Mouse (Mus musculus) testis, adult 2 months (tissue): ENCODE results near the gene Ankrd6.

Source experiments
- CTCF ChIP-seq: fragments of 200-500 bp; IDR thresholded peaks from 2 replicates; pipeline ENCODE4 v1.5.1; 2012; ENCODE audit warnings: low read depth, mild to moderate bottlenecking, inconsistent platforms, low read length, moderate library complexity; ENCODE audit not compliant: control insufficient read depth, insufficient read depth, insufficient replicate concordance
- POLR2A ChIP-seq: fragments of 200-500 bp; IDR thresholded peaks from 2 replicates; pipeline ENCODE4 v1.6.1; 2012; ENCODE audit warnings: low read depth, mild to moderate bottlenecking, inconsistent platforms, low read length, moderate library complexity; ENCODE audit not compliant: control insufficient read depth

DNA sequence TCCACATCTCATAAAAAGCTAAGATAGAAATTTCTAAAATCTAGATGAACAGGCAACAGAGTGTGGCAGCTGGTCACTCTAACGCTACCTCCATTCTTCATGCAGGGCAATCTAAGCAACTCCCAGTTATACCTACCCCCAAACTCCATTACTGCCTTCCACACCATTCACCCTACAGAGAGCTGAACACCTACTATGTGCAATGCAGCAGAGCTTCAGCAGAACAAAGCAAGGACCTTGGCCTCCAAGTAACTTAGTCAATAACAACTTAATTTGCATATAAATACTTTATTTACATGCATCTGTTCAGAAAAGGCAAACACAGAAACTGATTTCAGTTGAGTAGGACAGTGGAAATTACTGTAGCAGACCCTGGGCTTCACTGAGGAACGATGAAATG, 44.7 kb downstream of the Ankrd6 start:
- no peak for TF ChIP-seq POLR2A
- TF ChIP-seq CTCF, result no peak
